Mouse (Mus musculus): ENCODE measurements around the gene Defb28.

The Defb28 gene

DNA sequence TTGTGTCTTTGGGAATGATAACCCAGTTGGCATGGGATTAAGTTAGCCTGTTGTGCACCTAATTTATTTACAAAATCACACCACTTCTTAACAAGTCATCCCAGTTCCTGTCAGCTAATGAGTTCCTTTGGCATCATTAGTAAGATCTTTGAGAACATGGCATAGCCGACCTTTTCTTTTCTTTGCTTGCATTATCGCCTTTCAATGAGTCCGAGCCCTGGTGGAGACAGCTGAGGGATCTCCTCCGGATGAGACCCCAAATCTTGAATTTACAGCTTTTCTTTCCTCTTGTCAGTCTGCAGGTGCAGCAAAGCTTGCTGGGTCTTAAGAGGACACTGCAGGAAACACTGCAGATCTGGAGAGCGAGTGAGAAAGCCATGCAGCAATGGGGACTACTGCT is 51.0 kb downstream of the Defb28 start, which contains the start of gene Gm17416:
Gm17416 (plus strand) TSS at position 301 of the 400 bp plus-strand sequence.
- DNase-seq (ENCODE audit: low spot score) = no peak

GRCm38 (mm10) chr2:152569881-152570280 is 51.8 kb downstream of the Defb28 start:
- no peak for DNase-seq (ENCODE audit: low spot score)

GRCm38 (mm10) chr2:152570313-152570712 is 52.3 kb downstream of the Defb28 start:
- DNase-seq (ENCODE audit: low spot score) = no peak
